Mouse (Mus musculus) 3134 (cell line): ENCODE results near the gene Arid3b.
"Not testable (repeated sequence)": the region's sequence is repeated elsewhere in the genome, so short reads cannot be mapped to it uniquely, and the experiment has no call there.

Experiments
- DNase-seq: peaks from one replicate; pipeline ENCODE4 v3.0.0-alpha.2; 2011; ENCODE audit warnings: low spot score; ENCODE audit not compliant: insufficient read length; ENCODE audit errors: extremely low read depth

Gene Arid3b

GRCm38 (mm10) chr9:57836581-57837170 is at the start of gene Arid3b:
Arid3b (minus strand) TSS chr9:57836793.
- DNase-seq = peak; percentile 76

- no peak for DNase-seq
These were observed 46.8 kb upstream of the Arid3b start for GRCm38 (mm10) chr9:57883413-57883812.

GRCm38 (mm10) chr9:57881781-57882180 is 45.2 kb upstream of the Arid3b start:
- DNase-seq = not testable (repeated sequence)

GRCm38 (mm10) chr9:57880278-57880677 is 43.7 kb upstream of the Arid3b start:
- no peak for DNase-seq

- no peak for DNase-seq
These were observed 42.6 kb upstream of the Arid3b start for GRCm38 (mm10) chr9:57879213-57879612.

GRCm38 (mm10) chr9:57874994-57875393 is 38.4 kb upstream of the Arid3b start:
- no peak for DNase-seq

GRCm38 (mm10) chr9:57874134-57874533 is 37.5 kb upstream of the Arid3b start:
- DNase-seq = no peak

- DNase-seq = peak; percentile 20
These were observed 33.8 kb upstream of the Arid3b start for GRCm38 (mm10) chr9:57870273-57870816.

GRCm38 (mm10) chr9:57868767-57869166 is 32.2 kb upstream of the Arid3b start:
- no peak for DNase-seq

GRCm38 (mm10) chr9:57867880-57868279 is 31.3 kb upstream of the Arid3b start:
- no peak for DNase-seq

- no peak for DNase-seq
These were observed 30.6 kb upstream of the Arid3b start for GRCm38 (mm10) chr9:57867236-57867635.

- no peak for DNase-seq
These were observed 29.9 kb upstream of the Arid3b start for GRCm38 (mm10) chr9:57866530-57866929.

GRCm38 (mm10) chr9:57864336-57864735 is 27.7 kb upstream of the Arid3b start:
- DNase-seq = no peak

- peak; percentile 7 for DNase-seq
These were observed 25.4 kb upstream of the Arid3b start for GRCm38 (mm10) chr9:57861951-57862471.

- no peak for DNase-seq
These were observed 19.9 kb upstream of the Arid3b start for GRCm38 (mm10) chr9:57856456-57856855.

- no peak for DNase-seq
These were observed 17.7 kb upstream of the Arid3b start for GRCm38 (mm10) chr9:57854280-57854679.

GRCm38 (mm10) chr9:57839032-57839431 is 2.4 kb upstream of the Arid3b start:
- DNase-seq = no peak

GRCm38 (mm10) chr9:57835841-57836514 is 615 bp downstream of the Arid3b start:
- DNase-seq = no peak

- no peak for DNase-seq
These were observed 1.8 kb downstream of the Arid3b start for GRCm38 (mm10) chr9:57834629-57835417.

- no peak for DNase-seq
These were observed 2.7 kb downstream of the Arid3b start for GRCm38 (mm10) chr9:57833762-57834471.
